Mouse (Mus musculus) ES-E14 (cell line): ENCODE measurements around the gene Cish.

ENCODE experiments used
- MAFK ChIP-seq: IDR thresholded peaks from 2 replicates; pipeline ENCODE4 v1.6.1; 2014; ENCODE audit warnings: mild to moderate bottlenecking, low read depth, low read length, inconsistent platforms; ENCODE audit not compliant: insufficient read depth
- ZC3H11A ChIP-seq: IDR thresholded peaks from 2 replicates; pipeline ENCODE4 v1.6.1; 2012; ENCODE audit warnings: low read depth, mild to moderate bottlenecking, inconsistent platforms, low read length, borderline replicate concordance
- ZNF384 ChIP-seq: IDR thresholded peaks from 2 replicates; pipeline ENCODE4 v1.6.1; 2012; ENCODE audit warnings: low read depth, low read length, inconsistent platforms

GRCm38 (mm10) chr9:107324799-107325561 lies 29.2 kb downstream of the Cish start:
- TF ChIP-seq MAFK (no peak), ZNF384 (no peak), ZC3H11A (no peak)
